Mouse (Mus musculus) hindbrain, embryonic 10.5 days (tissue): ENCODE measurements around the gene Dpy30. TPM values are rescaled to one million over a fixed set of nuclear protein-coding genes. Genes with fewer than 3 reads are reported as not detected.

Source experiments
- DNase-seq: peaks from one replicate; pipeline ENCODE4 v3.0.0-alpha.2; 2017; ENCODE audit warnings: low spot score
- H3K27ac ChIP-seq: fragments of 300-500 bp; sonication (generic); 2 replicates; pipeline ENCODE4 v1.5.1; 2016; ENCODE audit warnings: mild to moderate bottlenecking, moderate library complexity
- H3K27me3 ChIP-seq: fragments of 300-500 bp; sonication (generic); 2 replicates; pipeline ENCODE4 v1.6.1; 2016; ENCODE audit warnings: mild to moderate bottlenecking; ENCODE audit not compliant: poor library complexity, insufficient read depth, severe bottlenecking
- H3K36me3 ChIP-seq: fragments of 300-500 bp; sonication (generic); 2 replicates; pipeline ENCODE4 v1.6.1; 2016; ENCODE audit warnings: mild to moderate bottlenecking, moderate library complexity
- H3K4me1 ChIP-seq: fragments of 300-500 bp; sonication (generic); replicated peaks from 2 replicates; pipeline ENCODE4 v1.6.1; 2016; ENCODE audit warnings: mild to moderate bottlenecking
- H3K4me3 ChIP-seq: fragments of 300-500 bp; sonication (generic); 2 replicates; pipeline ENCODE4 v1.5.1; 2016; ENCODE audit warnings: mild to moderate bottlenecking, moderate library complexity
- H3K9me3 ChIP-seq: fragments of 300-500 bp; sonication (generic); 2 replicates; pipeline ENCODE4 v1.6.1; 2016; ENCODE audit warnings: mild to moderate bottlenecking, moderate library complexity
- WGBS: fragments of 180-500 bp; shearing (Covaris S2); methylation state at CpG from one replicate; pipeline ENCODE4 v1.1.7; 2016; 5-methylcytosine and 5-hydroxymethylcytosine counted together
- polyA plus RNA-seq: library from polyadenylated mRNA; unstranded; fragments of >200 nt; fragmentation: Nextera tagmentation; extraction: Ambion mirVana; gene quantifications from 2 replicates; pipeline ENCODE4 v1.2.1, GENCODE M21; 2016

Gene Dpy30
- polyA plus RNA-seq, 1 experiment from 2014 or later = 266 TPM

- peaks cover 5% of the 10 kb centered on the region; the same call in 1 of the 2 replicates for H3K9me3 ChIP-seq
- H3K4me1 ChIP-seq = peaks cover 27% of the 10 kb centered on the region
- H3K4me3 ChIP-seq = no peak overlapping the region
- H3K27me3 ChIP-seq = no peaks in the 10 kb centered on the region
- no peak for DNase-seq
- no peak overlapping the region for H3K27ac ChIP-seq
- H3K36me3 ChIP-seq = peaks cover 24% of the 10 kb centered on the region
These were observed 32.9 kb downstream of the Dpy30 start for GRCm38 (mm10) chr17:74290869-74291268.

GRCm38 (mm10) chr17:74290198-74290597 lies 33.5 kb downstream of the Dpy30 start:
- H3K9me3 ChIP-seq = peaks cover 5% of the 10 kb centered on the region; the same call in 1 of the 2 replicates
- H3K4me3 ChIP-seq = no peak overlapping the region
- WGBS = 83% methylated on average over 3 of the region's 3 CpGs
- peaks cover 26% of the 10 kb centered on the region for H3K36me3 ChIP-seq
- no peaks in the 10 kb centered on the region for H3K27me3 ChIP-seq
- no peak for DNase-seq
- H3K27ac ChIP-seq = no peak overlapping the region
- H3K4me1 ChIP-seq = peaks cover 27% of the 10 kb centered on the region

- no peak for DNase-seq
- H3K36me3 ChIP-seq = peaks cover 27% of the 10 kb centered on the region
- H3K4me3 ChIP-seq = no peak overlapping the region
- 95% methylated on average over 2 of the region's 2 CpGs for WGBS
- peaks cover 5% of the 10 kb centered on the region; the same call in 1 of the 2 replicates for H3K9me3 ChIP-seq
- no peak overlapping the region for H3K27ac ChIP-seq
- H3K27me3 ChIP-seq = no peaks in the 10 kb centered on the region
- H3K4me1 ChIP-seq = peaks cover 27% of the 10 kb centered on the region
These were observed 35.1 kb downstream of the Dpy30 start for GRCm38 (mm10) chr17:74288626-74289025.

- Histone ChIP-seq H3K36me3 (peaks cover 27% of the 10 kb centered on the region), H3K4me1 (peaks cover 6% of the 10 kb centered on the region; the same call in 1 of the 2 replicates), H3K9me3 (peaks cover 5% of the 10 kb centered on the region; the same call in 1 of the 2 replicates), H3K27me3 (no peaks in the 10 kb centered on the region), H3K4me3 (no peak overlapping the region), H3K27ac (no peak overlapping the region)
- DNase-seq = no peak
- WGBS = 92% methylated on average over 4 of the region's 4 CpGs
These were observed 37.5 kb downstream of the Dpy30 start for GRCm38 (mm10) chr17:74286140-74286730.

- peaks cover 5% of the 10 kb centered on the region; the same call in 1 of the 2 replicates for H3K9me3 ChIP-seq
- 83% methylated on average over 2 of the region's 2 CpGs for WGBS
These were observed 38.0 kb downstream of the Dpy30 start for GRCm38 (mm10) chr17:74285730-74286129.

GRCm38 (mm10) chr17:74284397-74285115 lies 39.2 kb downstream of the Dpy30 start:
- Histone ChIP-seq H3K27me3 (no peaks in the 10 kb centered on the region), H3K9me3 (peaks cover 5% of the 10 kb centered on the region; the same call in 1 of the 2 replicates), H3K36me3 (peaks cover 33% of the 10 kb centered on the region), H3K4me3 (no peak overlapping the region), H3K4me1 (no peaks in the 10 kb centered on the region), H3K27ac (no peak overlapping the region)
- WGBS = 94% methylated on average over 2 of the region's 2 CpGs
- no peak for DNase-seq

More at GRCm38 (mm10) chr17:74285730-74286129, 38.0 kb downstream of the Dpy30 start:
- DNase-seq = no peak
- H3K4me1 ChIP-seq = peaks cover 1% of the 10 kb centered on the region; the same call in 1 of the 2 replicates
- no peaks in the 10 kb centered on the region for H3K27me3 ChIP-seq
- H3K36me3 ChIP-seq = peaks cover 32% of the 10 kb centered on the region
- no peak overlapping the region for H3K27ac ChIP-seq
- H3K4me3 ChIP-seq = no peak overlapping the region

- 96% methylated on average over 3 of the region's 3 CpGs for WGBS
- Histone ChIP-seq H3K27me3 (no peaks in the 10 kb centered on the region), H3K4me1 (no peaks in the 10 kb centered on the region), H3K36me3 (peaks cover 14% of the 10 kb centered on the region), H3K9me3 (no peaks in the 10 kb centered on the region), H3K4me3 (no peak overlapping the region), H3K27ac (no peak overlapping the region)
- no peak for DNase-seq
These were observed 41.7 kb downstream of the Dpy30 start for GRCm38 (mm10) chr17:74282024-74282423.

GRCm38 (mm10) chr17:74278966-74279869 lies 44.5 kb downstream of the Dpy30 start:
- no peak for DNase-seq
- 94% methylated on average over 8 of the region's 8 CpGs for WGBS
- Histone ChIP-seq H3K27me3 (no peaks in the 10 kb centered on the region), H3K27ac (no peak overlapping the region), H3K4me3 (no peak overlapping the region), H3K36me3 (peaks cover 28% of the 10 kb centered on the region), H3K9me3 (no peaks in the 10 kb centered on the region), H3K4me1 (no peaks in the 10 kb centered on the region)

GRCm38 (mm10) chr17:74274471-74274870 lies 49.3 kb downstream of the Dpy30 start:
- Histone ChIP-seq H3K36me3 (peaks cover 27% of the 10 kb centered on the region), H3K4me3 (no peak overlapping the region), H3K4me1 (0 out of 2 replicates have a peak, but pooled peaks cover 5% of the 10 kb centered on the region), H3K27me3 (no peaks in the 10 kb centered on the region), H3K9me3 (0 out of 2 replicates have a peak, but pooled peaks cover 4% of the 10 kb centered on the region), H3K27ac (no peak overlapping the region)
- DNase-seq = no peak
- 89% methylated on average over 3 of the region's 3 CpGs for WGBS

- H3K27me3 ChIP-seq = no peaks in the 10 kb centered on the region
- no peak for DNase-seq
- 0 out of 2 replicates have a peak, but pooled peaks cover 6% of the 10 kb centered on the region for H3K9me3 ChIP-seq
- no peak overlapping the region for H3K4me3 ChIP-seq
- H3K36me3 ChIP-seq = peaks cover 40% of the 10 kb centered on the region
- WGBS = 83% methylated on average over 16 of the region's 16 CpGs
- no peak overlapping the region for H3K27ac ChIP-seq
- 0 out of 2 replicates have a peak, but pooled peaks cover 5% of the 10 kb centered on the region for H3K4me1 ChIP-seq
These were observed 51.0 kb downstream of the Dpy30 start for GRCm38 (mm10) chr17:74272683-74273205.

- Histone ChIP-seq H3K9me3 (0 out of 2 replicates have a peak, but pooled peaks cover 7% of the 10 kb centered on the region), H3K4me3 (no peak overlapping the region), H3K4me1 (0 out of 2 replicates have a peak, but pooled peaks cover 5% of the 10 kb centered on the region), H3K27ac (no peak overlapping the region), H3K36me3 (peaks cover 41% of the 10 kb centered on the region), H3K27me3 (no peaks in the 10 kb centered on the region)
- WGBS = 96% methylated on average over 3 of the region's 3 CpGs
- no peak for DNase-seq
These were observed 52.0 kb downstream of the Dpy30 start for GRCm38 (mm10) chr17:74271541-74272268.

GRCm38 (mm10) chr17:74270205-74270604 lies 53.5 kb downstream of the Dpy30 start:
- Histone ChIP-seq H3K4me1 (peaks cover 18% of the 10 kb centered on the region), H3K27me3 (no peaks in the 10 kb centered on the region), H3K9me3 (0 out of 2 replicates have a peak, but pooled peaks cover 7% of the 10 kb centered on the region), H3K27ac (no peak overlapping the region), H3K36me3 (peaks cover 29% of the 10 kb centered on the region), H3K4me3 (no peak overlapping the region)
- WGBS = 90% methylated on average over 2 of the region's 2 CpGs
- no peak for DNase-seq
